Mouse (Mus musculus): ENCODE results near the gene Recql5. TPM values are rescaled to one million over a fixed set of nuclear protein-coding genes. Genes with fewer than 3 reads are reported as not detected.

The Recql5 gene
- total RNA-seq (2021): 10 to 100 TPM; 23.2 to 25.7 TPM
- long read RNA-seq, experiment 1, transcript Recql5-201 (19 exons, 3,971 nt): major isoform, 5 of 13 reads
- long read RNA-seq, experiment 1, partial matches to known transcripts: 2 of 13 reads
- long read RNA-seq, experiment 1, other reads (novel, unspliced or antisense): 6 of 13 reads
- long read RNA-seq, experiment 2, full-length matches to known transcripts: 7 of 17 reads
- long read RNA-seq, experiment 2, partial matches to known transcripts: 2 of 17 reads
- long read RNA-seq, experiment 2, other reads (novel, unspliced or antisense): 8 of 17 reads

DNA sequence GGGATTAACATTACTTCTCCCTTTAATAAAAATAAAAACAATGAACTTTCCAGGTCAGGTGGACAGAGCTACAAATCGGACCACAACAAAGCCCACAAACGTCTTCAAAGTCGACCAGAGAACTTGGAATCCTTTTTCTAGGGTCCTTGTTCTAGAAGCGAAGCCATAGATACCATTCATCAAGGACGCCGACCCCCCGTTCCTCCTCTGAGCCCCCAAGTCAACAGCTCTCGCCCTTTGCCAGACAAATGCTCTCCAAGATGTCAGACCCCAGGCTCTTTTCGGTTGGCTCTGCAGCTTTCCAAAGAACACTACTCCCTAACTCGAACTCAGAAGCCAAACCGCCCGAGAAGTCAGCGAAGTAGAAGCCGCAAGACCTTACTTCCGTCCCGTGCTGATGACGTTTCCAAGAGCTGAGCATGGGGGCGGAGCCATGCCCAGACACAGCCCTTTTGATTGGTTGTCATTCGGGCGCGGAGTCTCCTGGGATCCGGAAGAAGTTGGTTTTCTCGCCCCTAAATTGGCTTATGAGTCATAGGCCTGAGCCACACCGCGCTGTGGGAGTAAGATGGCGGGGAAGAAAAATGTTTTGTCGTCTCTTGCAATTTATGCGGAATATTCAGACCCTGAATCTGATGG is at the start of gene Recql5, which contains the start of gene Sap30bp:
Gene Recql5, minus strand, starts transcription at position 370 of the 639 bp plus-strand sequence.
Gene Sap30bp, plus strand, starts transcription at position 175 of the 639 bp plus-strand sequence.
- peak; percentile 96 to 99 for DNase-seq (ENCODE audit: low spot score in 2 of 2)

DNA sequence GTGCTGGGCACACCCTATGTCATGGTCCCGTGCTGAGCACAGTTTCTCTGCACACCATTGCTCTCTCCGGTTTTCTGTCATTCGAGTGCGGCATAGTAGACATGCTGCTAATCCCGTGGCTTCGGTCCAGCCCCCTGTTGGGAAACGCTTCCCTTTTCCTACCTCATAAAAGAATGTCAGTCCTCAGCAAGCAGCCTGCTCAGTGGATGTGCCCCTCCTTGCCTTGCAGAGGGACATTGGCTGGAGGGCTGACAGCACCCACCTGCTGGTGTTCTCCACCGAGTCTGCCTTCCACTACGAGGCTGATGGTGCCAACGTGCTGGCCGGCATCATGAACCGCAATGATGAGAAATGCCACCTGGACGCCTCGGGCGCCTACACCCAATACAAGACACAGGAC is 49.2 kb upstream of the Recql5 start:
- DNase-seq (ENCODE audit: low spot score in 2 of 2): no peak

DNA sequence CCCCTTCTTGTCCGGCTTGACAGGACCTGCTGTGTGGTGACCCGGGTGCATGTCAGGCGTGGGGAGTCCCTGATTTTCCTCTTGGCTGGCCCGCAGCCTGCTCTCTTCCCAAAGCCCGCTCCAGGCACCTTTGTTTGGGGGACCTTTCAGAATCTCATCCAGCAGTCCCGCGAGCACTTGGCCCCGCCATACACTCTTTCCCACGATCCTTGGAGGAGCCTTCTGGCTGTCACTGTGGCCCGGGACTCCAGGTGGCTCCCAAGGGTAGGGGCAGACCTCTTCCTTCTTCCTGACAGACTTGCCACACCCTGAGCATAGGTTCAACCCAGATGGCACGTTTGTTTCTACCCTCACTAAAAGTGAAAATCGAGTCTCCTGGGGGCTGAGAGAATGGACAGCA is 42.3 kb upstream of the Recql5 start:
- no peak for DNase-seq (ENCODE audit: low spot score in 2 of 2)

DNA sequence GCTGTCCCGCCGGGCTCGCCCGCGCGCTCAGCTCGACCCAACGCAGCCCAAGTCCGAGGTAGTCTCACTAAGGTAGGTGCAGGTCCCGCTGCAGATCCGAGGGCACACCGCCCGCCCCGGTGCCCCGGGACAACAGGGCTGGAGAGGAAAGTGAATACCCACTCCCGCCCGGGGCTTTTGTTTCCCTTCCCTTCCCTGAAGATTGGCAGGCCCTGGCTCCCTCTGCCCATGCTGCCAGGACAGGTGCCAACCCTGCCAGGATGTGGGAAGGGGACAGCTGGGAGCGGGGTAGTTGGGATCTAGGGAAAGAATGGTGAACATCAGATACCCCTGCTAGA is 41.8 kb upstream of the Recql5 start:
- no peak for DNase-seq (ENCODE audit: low spot score in 2 of 2)

DNA sequence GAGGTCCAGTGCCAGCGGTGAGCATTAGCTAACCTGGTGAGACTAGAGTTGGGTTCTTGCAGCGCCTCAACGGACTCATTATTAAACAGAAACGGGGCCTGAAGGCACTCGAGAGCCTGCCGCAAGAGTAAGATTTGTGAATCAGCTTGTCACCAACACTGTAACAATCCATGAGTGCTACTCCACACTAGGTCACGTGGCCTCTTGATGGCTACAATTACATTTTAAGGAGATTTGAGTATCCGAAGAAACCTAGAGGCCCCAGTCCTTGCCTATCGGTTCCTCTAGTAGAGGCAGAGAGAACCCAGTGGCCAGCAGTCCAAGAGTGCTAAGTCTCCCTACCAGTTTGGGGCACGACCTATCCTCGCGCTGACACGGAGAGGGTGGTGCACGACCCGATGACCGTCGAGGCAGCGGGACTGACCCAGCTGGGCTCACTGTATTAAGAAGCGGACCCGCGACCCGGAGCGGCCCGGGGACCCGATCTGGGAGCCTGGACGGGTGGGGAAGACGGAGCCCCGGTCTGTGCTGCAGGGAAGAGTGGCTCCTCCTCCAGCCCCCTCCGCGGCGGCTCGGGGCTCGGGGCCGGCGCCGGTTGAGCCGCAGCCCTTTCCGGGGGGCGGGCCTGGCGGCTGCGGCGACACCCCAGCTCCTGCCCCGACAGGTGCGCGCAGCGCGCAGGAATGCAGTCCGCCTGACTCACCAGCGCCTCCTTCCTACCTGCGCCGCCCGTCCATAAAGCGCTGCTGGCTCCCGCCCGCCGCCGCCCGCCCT is 41.2 kb upstream of the Recql5 start, which contains the start of gene Itgb4:
Gene Itgb4, plus strand, starts transcription at position 401 of the 774 bp plus-strand sequence.
- no peak for DNase-seq (ENCODE audit: low spot score in 2 of 2)

DNA sequence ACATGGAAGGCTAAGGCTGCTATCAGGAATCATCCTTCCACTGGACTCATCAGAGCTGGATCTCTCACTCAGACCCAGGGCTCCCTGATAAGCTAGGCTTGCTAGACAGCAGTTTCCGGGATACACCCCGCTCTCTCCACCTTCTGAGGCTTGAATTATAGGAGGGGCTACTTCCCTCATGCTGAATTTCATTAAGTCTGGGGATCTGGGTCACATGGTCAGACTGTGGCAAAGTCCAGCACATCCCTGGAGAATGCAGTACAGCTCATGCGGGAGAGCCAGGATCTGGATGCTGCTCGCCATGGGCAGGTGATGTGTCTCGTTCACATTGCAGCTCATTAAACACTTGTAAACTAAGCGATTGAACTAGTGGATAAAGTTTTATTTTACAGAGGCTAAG is 37.7 kb upstream of the Recql5 start:
- no peak for DNase-seq (ENCODE audit: low spot score in 2 of 2)

DNA sequence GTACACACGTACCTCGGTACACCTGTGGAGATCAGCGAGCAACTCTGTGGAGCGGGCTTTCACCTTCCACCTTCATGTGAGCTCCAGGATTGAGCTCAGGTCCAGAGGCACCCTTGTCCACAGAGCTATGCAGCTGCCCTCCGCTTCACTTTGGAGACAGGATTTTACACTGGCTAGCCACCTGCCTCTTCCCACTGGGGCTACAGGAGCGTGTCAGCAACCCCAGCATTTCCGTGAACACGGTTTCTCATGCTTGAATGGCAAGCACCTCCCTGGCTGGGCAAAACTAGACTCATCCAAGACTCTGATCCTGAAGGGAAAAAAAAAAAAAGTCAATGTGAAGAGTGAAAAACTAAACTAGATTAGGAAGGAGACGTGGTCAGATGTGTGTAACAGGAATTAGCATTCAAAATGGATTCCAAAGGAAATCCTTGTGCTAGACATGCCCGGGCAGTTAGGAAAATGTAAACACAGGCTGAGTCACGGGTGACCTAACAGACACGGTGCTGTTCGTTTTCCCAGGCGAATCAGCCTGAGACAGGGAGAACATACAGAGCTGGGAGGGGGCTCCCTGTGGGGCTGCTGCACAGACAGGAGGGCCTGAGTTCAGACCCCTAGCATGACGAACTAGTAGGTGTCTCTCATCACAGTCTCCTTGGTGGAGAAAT is 36.9 kb upstream of the Recql5 start:
- DNase-seq (ENCODE audit: low spot score in 2 of 2): no peak

DNA sequence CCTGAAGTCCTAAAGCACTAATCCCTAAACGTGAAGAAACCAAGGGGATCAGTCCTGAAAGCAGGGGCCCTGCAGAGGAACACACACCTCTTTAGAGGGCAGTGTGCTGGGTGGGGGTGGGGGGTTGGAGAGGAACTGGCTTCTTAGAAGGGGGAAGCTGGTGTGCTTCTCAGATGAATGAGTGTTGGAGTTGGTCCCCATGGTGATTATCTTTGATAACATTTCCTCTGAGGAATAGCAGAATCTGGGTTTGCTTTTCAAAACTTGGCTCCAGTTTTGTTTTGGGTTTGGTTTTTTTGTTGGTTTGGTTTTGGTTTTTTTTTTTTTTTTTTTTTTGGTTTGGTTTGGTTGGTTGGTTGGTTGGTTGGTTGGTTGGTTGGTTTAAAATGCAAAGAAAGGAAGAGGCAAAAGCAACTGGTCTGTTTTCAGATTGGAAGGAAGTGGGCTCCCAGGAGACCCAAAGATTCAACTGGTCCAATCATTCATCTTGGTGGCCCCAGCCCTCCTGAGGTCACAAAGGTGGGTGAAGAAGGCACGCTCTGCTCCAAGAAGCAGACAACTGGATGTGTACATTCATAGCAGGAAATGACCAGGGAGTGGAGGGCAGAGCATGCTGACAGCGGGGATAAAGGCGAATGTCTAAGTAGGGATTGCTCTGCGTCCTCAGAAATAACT is 35.6 kb upstream of the Recql5 start:
- DNase-seq (ENCODE audit: low spot score in 2 of 2): no peak

DNA sequence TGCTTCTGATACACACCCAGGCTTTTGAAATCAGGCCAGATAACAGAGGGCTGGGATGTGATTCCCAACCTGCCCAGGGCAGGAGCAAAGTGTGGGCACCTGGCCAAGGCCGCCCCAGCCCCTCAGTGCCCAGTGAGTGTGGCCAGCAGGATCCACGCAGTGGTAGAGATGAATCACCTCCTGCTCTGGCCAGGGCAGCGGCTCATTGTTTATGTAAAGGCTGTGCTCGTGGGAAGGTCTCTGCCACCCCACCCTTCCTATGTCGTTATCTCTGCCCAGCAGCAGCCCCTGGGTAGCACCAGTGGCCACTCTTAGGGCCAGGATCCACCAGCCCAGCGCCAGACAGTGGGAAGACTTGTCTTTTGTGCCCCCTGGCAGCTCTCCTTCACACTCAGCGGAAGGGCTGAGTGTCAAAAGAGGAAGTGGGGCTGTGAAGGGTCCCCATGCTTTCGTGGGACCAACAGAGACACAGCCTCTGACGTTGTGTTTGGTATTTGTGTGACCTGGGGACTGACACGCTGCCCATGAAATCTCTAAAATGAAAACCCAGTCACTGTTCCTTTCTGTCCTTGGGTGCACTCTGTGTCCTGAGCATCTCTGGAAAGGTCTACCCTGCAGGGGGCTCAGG is 31.8 kb upstream of the Recql5 start:
- DNase-seq (ENCODE audit: low spot score in 2 of 2): no peak

DNA sequence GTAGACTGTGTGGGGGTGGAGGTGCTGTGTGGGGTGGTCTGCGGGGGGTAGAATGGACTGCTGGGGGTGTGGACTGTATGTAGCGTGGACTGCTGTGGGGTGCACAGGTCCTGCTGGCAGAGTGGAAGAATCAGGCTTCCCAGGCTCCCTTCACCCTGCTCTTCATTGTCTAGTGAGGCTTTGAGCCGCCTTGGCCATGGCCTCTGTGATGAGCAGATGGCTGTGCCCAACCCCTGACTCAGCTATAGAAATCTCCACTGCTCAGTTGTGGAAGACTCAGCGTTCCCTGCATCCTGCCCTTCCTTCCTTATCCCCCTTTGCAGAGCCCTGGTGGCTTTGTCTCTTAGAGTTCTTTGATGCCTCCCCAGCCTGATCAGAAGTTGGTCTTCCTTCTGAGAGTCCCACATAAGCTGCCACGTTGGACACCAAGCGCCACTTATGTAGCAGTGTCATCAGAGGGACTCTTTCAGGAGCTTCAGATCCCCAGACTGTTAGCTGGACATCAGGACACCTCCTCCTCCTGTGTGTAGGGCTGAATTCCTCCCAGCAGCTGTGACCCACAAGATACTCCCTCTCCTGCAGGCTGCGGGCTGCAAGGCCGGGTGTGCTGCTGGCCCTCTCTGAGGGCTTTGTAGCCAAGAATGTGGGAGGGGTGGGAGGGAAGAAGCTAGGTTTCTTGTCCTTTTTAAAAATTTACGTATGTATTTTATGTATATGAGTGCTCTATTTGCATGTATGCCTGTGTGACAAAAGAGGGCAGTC is 29.6 kb upstream of the Recql5 start:
- DNase-seq (ENCODE audit: low spot score in 2 of 2): no peak

DNA sequence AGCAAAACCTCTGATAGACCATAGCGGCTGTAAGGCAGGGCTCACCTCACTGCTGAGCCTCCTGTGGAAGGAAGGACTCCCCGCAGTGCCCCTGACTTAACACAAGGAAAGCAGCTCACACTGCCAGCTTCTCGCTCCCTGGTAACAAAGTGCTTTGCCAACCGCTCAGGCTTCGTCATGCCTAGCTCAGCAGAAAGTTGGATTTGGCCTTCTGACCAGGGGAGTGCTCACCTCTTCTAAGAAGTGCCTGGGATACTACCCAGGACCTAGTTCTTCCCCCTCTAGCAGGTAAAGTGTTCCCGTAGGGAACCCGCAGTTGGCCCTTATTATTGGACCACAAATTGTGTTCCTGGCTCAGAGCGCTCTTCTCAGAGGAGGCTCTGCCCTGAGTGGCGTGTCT is 25.7 kb upstream of the Recql5 start:
- no peak for DNase-seq (ENCODE audit: low spot score in 2 of 2)

DNA sequence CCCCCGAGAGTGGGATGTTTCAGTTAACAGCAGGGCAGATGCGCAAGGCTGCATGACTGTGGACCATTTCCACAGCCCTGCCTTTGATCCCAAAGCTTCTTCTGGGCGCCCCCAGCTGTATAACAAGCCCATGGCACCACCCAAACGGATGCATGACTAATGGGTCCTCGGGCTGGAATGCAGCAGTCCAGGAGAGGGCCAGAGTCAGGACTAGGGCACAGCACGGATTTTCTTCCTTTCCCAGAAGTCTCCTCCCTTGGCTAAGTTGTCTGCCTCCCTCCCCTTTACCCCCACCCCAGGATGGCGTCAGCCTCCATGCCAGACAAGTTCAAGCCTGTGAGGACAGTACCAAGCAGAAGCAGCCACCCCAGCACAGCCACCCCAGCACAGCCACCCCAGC is 24.7 kb upstream of the Recql5 start:
- DNase-seq (ENCODE audit: low spot score in 2 of 2): no peak

DNA sequence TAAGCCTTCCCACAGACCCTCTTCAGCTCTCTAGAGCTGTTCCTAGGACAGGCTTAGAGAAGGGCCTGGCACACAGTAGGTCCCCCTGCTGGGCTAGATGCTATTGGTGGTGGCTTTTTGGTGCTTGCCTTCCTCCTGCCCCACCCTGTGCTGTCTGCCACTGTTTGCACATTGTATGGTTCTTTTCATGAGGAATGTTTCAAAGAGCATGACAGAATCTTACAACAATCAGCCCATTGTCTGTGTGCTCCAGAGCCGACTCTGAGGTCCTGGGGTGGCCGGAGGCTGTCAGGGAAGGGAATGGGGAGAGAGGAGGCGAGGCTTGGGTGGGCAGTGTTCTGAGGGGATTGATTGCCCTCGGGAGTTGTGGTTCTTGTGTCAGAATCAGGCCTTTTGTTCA is 23.2 kb upstream of the Recql5 start:
- no peak for DNase-seq (ENCODE audit: low spot score in 2 of 2)

DNA sequence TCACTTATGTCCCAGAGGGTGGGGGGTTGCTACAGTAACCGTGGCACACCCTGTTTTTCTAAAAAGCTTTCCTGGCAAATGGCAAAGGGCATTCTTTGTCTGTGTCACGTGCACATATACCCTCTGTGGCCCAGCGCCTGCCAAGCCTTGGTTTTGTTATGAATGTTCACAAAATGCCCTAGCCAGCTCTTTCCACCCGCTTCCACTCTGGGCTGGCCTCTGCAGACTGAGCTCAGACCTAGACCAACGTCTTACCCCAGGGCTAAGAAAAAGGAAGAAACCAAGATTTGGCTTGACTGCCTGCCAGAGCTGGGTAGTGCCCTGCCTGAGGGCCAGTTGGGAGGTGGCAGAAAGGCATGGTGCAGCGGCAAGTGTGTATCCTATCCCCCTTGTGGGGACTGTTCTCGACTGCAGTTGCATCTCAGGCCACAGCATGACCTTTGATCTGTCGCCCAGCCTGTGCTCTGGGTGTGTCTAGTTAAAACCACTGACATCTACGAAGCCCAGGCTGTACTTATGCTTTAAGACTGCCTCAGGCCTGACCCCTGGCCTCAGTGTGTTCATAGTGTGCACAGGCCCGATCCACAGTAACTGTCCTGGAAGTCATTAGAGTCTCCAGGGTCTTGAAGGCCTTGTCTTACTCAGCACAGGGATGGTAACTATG is 22.1 kb upstream of the Recql5 start:
- DNase-seq (ENCODE audit: low spot score in 2 of 2): no peak

DNA sequence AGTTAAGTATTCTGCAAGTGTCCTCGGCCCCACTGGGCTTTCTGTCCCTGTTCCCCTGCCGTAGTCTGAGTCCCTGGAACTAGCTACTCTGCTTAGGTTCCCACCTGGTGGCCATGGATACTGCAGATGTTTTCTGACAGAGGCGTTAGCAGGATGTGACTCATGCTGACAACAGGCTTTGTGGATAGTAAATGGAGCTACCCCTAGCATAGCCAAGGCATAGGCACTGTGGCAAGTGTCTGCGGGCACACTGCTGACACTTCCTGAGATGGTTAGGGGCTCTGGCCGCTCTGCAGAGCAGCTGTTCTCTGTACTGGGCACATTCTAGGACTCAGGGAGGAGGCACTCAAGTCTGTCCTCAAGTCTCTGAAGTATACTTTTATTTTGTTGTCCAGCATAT is 21.4 kb upstream of the Recql5 start:
- no peak for DNase-seq (ENCODE audit: low spot score in 2 of 2)

DNA sequence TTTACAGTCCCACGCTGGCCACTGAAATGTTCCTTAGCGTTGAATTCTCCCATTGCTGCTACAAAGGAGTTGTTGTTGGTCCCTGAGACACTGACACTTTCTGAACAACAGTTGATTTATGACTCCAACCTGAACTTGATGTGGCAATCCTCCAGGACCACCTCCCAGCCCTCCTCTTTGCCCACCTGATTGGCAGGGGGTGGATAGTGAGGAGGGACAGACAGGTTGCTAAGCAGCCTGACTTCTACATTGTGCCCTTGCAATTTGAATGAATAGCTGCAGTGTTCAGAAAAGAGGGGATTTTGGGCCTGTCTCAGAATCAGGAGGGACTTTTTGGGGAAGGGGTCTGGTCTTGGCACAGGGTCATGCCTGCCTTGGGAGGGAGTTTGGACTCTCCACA is 17.4 kb upstream of the Recql5 start:
- no peak for DNase-seq (ENCODE audit: low spot score in 2 of 2)

DNA sequence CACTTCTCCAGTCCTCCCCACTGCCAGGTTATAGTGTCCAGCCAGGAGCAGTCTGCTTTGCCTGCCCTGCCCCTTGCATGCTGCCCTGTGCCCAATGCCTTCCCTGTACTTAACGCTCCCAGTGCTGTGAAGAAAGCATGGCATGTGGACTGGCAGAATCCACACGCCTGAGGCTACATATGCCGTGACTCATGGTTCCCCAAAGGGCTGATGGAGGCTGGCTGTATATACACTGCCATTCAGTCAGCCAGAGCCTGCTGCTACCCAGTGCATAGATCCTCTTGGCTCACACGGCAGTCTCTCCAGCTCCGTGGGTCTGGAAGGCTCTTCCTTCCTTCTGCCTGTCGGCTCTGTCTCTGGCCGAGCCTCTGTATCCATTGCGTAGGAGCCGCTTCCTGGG is 15.0 kb upstream of the Recql5 start:
- DNase-seq (ENCODE audit: low spot score in 2 of 2): no peak

DNA sequence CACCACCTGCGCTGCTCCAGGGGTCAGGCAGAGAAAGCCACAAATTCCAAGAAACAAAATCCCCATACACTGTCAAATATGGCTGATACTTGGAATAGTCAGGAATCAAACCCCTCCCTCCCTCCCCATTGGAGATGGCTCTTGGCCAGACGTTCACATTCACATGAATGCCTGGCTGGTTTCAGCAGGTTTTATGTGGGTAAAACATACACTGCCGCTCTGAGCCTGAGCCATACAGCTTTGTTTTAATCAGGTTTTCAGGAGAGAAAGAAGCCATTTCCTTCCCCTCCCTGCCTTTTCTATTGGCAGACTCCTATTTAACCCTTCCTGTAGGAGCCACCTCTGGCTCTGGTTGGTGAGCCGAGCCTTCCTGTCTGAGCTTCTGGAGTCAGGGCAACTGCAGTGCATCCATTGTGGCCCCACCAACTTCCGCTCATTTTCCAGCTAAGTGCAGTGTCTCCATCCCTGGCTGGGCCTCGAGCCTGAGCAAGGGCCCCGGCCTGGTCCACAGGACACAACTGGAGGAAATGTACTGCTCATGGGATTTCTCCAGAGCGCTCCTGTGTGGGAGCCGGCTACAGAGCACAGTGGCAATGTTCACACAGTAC is 13.0 kb upstream of the Recql5 start:
- DNase-seq (ENCODE audit: low spot score in 2 of 2): no peak

DNA sequence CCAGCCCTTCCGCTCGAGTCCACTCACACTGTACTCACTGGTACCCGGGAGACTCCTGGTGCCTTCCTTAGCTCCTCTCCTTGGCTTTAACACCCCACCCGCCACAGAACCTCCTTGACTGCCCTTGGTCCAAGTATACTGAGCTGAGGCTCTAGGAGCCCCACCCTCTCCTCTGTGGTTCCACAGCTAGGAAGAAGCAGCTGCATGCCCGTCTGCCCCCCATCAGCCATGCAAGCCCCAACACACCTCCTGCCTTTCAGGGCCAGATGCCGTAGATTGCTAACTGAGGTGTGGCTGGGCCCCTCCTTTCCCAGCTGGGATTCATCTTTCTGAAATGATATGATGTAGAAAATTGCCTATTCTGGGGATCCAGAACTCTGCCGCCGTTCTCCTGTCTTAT is 12.0 kb upstream of the Recql5 start:
- DNase-seq (ENCODE audit: low spot score in 2 of 2): no peak
